Mouse (Mus musculus): Measurements from ENCODE around the gene Tcte1.

Tcte1 gene

DNA sequence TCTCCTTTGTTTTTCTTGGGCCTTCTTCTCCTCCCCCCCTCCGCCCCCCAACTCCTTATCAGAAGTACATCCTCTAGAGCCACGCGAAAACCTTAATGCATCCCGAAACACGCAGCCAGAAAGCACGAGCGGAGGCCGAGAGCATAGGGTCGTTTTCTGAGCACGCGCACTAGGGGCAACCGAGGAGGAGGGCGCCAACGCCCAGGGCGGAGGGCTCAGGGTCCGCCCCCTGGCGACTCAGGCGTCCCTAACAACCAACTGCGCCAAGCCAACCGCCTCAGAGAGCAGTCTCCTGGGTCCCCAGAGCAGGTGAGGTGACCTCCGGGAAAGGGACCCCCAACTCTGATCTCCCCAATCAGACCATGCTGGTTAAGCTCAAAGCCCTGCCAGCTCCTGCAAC, at the start of gene Tcte1:
Tcte1 (plus strand) TSS at position 172 of the 400 bp plus-strand sequence.
- DNase-seq: no peak

DNA sequence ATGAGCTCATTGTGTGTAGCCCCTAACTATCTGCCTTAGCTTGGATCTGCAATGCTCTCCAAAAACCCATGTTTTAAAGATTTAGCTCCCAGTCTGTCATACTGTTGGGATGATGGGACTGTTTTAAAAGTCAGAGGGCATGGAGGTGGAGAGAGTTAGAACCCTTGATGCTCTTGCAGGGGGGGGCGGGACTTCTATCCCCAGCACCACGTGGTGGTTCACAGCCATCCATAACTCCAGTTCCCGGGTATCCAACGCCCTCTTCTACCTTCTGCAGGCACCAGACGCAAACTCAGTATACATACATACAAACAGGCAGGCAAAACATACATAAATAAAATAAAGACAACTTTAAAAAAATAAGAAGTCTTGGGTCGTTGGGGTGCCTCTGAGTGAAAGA, 49.6 kb upstream of the Tcte1 start:
- no peak for DNase-seq

DNA sequence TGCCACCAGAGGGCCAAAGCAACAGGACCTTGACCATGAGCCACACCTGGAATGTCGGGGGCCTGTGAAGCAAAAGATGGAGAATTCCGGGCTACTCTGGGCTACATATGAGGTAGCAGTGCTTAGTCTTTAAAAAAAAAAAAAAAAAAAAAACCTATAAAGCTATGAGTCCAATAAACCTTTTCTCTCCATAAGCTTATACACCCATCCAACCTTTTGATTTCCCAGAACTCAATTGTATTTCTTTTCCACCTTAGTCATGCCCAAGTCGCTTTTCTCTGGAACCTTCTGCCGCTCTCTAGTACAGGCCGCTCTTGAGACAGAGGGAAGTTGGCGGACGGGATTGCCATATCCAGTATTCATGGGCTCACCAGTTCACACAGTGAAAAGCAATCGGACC, 49.1 kb upstream of the Tcte1 start:
- no peak for DNase-seq

DNA sequence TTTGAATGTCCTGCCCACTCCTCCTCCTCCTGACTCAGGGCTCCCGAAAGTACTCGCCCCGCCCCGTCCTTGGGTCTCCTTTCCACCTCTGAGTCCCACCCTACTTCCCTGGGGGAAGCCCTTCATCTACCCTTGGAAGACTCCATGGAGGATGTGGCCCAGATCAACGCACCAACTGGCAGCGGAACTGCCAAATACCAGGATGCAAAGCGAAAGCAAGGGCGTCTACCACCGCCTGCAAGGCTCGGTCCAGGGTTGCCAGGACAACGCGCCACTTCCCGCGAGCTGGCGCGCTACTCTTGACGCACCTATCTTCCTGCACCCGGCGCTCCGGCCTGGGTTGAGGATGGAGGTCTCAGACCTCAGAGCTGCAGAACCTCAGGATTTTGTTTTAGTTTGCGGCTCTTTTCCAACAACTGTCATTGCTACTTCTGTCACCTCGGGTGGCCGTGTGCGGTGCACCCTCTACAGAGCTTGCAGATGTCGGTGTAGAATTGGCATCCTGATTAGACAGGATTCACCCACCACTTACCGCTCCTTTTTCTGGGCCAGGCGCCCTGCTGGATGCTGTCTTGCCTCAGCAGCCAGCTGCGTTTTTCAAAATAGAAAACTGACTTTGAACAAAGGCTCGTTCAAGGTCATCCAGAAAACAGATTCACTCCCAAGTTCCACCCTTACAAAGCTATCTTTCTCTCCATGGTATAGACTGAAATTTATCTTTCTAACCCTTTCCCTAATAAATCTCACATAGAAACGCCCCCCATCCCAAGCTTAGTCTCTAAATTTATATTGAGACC, 48.4 kb upstream of the Tcte1 start, which contains the start of gene Spats1:
Spats1 (minus strand) TSS at position 747 of the 797 bp plus-strand sequence.
- DNase-seq: peak; percentile 49 to 53

DNA sequence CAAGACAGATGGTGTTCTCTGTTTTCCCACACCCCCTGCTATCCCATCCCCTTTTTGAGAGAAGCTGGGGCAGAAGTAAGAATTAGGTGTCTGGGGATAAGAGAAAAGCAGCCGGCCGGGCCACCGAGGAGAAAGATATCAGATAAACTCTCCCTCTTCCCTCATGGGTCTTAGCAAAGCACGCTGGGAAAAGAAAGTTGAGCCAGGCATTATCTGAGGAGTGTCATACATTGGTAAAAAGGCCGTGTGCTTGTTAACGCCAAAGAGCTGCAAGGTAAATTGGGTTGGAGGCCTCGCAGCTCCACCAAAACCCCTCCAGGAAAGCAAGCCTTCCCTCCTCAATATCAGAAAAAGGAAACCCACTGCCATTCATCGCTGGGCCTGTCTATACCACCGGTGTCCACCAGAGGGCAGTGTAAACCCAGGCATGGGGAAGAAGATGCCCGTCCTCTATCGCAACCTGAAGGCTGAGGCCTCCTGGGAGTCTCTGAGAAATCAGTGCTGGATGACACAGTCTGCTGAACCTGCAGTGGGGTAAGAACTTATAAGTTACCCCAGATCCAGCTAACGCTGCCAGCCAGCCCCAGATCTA, 44.9 kb upstream of the Tcte1 start:
- peak; percentile 63 to 72 for DNase-seq

DNA sequence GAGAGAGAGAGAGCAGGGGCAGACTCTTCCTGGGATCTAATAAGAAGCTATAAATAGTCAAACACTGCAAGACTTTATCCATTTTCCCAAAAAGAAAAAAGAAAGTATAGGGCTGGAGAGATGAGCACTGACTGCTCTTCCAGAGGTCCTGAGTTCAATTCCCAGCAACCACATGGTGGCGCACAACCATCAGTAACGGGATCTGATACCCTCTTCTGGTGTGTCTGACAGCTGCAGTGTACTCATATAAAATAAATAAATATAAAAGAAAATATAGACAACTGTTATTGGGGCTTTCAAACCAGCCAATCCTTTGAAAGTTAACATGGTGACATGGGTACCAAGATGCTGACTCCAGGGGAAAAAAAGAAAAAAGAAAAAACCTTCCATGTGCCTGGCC, 42.8 kb upstream of the Tcte1 start:
- peak in 1 of 2 experiments; percentile 41 for DNase-seq

DNA sequence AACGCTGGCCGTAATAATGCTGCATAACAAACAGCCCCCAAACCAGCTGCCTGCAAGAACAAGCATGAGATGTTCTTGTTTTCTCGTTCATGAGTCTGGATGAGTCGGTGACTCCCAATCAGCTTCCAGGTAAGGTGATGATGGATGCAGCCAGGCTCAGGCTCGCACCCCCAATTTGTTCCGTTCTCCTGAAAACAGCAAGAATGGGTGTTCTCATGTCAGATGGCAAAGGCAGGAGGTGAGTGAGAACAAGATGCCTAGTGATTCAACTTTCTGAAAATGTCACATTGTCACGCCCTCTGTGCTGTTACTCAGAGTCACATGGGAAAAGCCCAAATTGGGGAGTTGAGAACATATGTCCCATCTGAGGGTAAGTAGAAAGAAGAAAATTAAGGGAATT, 37.7 kb upstream of the Tcte1 start:
- DNase-seq: no peak

DNA sequence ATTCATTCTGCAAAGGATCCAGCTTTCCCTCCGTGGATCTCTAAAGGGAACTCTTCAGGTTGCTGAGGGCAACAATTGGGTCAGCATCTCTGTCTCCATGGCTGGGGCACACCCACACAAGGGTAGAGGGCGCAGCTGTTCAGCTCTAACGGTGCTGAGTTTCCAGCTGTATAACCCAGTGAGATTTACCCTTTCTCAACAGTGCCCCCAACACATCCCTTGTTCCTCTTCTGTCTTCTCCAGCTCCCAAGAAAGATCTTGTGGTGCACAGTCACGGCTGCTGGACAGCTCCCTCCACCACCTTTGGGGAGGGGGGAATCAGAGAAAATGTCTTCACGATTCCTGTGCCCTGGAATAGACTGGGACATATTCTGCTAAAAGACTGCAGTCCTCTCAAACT, 36.0 kb upstream of the Tcte1 start:
- DNase-seq: peak; percentile 57 to 75

DNA sequence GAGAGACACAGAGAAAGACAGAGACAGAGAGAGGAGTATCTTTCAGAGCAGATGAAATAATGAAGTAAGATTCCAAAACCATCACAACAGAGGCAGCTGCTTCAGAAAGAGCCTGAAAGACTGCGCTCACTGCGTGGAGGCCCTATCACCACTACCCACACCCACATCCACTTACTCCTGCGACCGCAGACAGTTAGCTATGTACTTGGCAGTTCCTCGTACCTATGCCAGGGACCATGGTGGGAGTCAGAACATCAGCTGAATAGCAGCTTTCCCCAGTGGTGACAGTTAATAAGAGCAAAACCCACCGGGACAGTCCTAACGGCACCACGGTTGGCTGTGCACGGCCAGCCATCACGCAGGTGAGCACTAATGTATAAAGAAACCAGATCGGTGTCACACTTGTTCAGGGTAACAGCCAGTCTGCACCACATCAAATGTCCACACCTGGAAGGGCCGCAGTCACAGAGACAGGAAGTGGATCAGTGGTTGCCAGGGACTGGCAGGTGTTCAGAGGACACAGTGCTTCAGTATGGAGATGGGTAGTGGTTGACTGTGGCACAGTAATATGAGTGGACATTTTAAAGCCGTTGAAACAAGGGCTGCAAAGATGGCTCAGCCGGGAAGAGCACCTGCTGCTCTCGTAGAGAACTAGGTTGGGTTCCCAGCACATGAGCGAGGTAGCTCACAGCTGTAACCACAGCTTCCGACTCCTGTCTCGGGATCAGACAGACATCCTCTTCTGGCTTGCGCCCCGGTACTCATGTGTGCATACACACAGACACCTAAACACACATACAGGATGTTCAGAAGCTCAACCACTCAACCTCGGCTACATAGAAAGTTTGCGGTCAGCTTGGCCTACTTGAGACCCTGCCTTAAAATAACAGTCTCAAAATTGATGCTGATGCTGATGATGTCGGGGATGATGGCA, 34.6 kb upstream of the Tcte1 start:
- peak; percentile 81 to 90 for DNase-seq

DNA sequence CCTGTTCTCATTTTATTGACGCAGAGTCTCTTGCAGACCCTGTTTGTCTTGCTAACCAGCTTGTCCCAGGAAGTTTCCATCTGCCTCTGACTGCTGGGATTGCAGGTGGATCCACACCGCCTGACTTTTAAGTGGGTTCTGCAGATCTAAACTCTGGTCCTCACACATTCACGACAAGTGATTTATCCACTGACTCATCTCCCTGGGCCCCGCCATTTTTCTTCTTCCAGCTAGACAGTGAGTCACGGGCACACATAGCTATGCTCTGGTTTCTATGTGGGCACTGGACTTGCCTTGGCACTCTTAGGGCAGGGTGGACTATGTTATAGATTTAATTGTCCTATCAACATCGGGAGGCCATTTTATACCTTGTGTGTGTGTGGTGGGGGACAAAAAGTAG, 33.5 kb upstream of the Tcte1 start:
- DNase-seq: no peak

DNA sequence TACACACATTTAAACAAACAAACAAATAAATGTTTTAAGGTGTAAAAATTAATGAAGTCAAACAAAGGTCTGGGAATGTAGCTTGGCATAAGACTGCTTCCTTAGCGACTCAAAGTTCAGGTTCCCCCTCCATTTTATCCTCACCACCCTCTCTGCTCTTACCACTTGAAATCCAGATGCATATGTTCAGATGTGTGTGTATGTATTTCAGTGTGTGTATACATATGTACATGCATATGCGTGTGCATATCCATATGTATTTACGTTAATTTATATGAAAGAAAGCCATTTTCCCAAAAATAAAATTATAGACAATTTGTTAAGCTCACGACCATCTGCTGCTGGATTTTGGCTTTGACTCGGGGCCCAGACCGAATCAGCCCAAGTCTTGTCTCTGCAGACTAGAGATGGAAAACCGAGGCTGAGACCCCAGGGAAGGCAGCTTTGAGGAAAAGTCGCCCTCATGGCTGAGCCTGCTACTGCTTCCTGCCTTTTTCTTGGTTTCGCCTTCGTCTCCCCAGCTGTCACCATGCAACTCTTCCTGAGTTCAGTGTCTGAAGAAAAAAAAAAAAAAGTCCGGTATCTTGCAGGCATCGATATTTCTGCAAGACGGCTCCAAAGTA, 32.6 kb upstream of the Tcte1 start:
- no peak for DNase-seq

DNA sequence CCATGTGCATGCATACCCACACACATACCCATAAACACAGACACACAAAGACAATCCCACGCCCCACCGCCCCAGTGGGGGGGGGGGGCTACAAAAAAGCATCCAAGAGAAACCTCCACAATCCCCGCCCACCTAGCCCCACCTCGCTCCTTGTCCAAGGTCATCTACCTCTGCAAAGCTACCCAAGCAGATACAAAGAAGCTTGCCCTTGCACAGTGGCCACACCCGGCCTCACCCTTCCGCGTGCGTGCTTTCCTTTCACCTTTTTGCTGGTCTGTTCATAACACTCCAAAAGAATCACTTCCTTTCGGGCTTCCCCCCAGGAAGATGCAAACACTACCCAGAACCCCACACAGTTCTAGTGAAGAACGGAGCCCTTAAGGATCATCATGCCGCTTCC, 27.8 kb upstream of the Tcte1 start:
- DNase-seq: no peak

DNA sequence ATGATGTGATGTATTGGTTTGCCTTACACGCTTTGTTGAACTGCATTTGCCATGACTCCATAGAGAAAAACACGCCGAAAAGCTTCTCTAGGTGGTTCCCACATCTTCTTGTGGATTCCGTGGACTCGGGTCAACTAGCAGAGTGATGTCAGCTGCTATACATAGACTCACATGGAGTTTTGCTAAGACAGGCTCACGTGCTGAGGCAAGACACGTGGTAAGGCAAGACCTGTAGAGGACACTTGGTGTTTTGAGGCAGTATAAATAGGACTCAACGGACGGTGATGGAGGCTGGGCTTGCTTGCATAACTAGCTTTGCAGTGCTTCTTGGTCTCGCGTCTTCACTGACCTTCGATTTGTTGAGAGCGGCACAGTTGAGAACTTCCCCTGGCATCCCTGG, 24.8 kb upstream of the Tcte1 start:
- no peak for DNase-seq

DNA sequence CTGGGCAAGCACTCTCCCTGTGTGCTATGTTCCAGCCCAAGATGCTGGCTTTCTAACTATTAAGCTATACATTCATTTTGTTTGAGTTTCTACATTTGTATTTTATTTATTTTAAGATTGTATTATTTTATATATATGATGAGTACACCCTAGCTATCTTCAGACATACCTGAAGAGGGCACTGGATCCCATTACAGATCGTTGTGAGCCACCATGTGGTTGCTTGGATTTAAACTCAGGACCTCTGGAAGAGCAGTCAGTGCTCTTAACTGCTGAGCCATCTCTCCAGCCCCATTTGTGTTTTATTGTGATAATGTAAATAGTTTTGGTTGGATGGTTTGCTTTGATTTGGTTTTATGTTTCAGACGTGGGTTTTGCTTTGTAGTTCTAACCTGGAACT, 23.7 kb upstream of the Tcte1 start:
- DNase-seq: no peak

DNA sequence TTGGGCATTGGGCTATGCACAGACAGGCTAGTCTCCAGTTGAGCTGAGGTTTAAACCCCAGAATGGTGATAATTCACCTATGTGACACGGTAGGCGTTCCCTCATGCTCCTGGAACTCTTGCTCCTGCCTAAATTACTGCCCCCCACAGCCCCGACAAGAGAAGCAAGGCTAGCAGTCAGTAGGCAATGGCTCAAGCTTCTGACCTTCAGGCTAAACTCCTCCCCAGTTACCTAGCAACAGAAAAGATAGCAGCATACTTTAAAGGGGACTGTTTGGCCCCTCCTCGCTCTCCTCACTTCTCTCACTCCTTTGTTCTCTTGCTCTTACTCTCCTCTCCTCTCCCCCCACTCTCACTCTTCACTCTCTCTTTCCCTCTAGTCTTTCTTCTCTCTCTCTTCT, 22.3 kb upstream of the Tcte1 start:
- DNase-seq: no peak

DNA sequence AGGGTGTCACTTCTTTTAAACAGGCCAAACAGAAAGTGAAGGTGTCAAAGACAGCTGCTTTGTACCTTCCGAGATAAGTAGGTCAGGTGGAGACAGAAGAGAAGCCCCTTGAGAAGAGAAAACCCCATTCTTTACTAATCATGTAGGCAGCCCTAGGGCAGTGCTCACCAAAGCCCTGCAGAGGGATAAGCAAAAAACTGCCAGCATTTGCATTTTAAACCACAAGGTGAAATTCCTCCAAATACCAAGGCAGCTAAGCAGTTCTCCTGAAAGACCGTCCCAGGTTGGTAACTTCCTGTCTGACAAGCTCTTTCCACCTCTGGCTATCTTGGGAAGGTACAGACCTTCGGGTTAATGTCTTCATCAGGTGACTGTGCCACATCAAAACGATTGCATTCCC, 20.9 kb upstream of the Tcte1 start:
- no peak for DNase-seq

DNA sequence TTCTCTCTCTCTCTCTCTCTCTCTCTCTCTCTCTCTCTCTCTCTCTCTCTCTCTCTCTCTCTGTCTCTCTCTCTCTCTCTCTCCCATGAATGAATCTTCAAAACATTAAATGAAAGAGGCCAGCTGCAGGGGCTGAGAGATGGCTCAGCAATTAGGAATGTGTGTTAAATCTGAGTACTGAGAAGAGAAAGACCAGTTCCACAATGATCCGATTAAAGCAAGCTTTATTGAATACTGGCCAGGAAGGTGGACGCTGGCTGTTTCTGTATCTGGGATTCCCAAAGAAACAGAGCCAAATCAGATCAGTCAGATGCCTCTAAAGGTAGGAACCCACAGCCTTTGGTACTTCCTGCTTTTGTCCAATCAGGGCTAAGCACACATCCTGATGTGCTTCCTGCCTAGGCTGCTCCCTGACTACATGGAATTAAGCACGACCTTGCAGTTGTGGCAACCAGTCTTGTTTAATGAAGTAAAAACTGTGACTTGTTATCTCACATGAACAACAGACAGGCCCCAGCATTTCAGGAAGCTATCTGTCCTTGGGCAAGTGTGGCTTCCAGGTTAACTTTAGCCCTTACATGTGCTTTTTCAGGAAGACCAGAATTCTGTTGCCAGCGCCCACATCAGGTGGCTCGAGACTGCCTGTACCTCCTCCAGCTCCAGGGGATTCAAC, 19.8 kb upstream of the Tcte1 start:
- DNase-seq: no peak

DNA sequence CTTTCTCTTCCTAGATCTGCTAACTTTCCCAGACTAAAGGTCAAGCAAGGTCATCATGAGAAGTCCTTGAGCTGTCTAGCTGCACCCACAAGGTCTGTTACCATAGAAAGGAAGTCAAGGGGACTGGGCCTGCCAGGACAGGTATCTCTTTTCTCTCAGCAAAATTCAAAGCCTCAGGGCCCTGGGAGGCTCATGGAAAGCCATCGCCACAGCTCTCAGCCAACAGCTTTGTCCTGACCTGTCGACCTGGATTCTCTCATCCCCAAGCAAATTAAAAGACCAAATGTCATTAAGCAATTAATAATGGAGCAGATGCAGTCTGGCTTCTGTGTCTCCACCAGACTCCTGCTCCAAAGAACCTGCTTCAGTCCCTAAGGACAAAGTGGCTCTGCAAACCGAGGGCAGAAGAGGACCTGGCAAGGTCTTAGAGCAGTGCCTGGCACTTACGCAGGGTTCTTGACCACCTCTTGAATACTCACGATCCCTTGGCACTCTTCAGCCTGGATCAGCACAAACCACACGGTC, 17.2 kb upstream of the Tcte1 start:
- no peak for DNase-seq

DNA sequence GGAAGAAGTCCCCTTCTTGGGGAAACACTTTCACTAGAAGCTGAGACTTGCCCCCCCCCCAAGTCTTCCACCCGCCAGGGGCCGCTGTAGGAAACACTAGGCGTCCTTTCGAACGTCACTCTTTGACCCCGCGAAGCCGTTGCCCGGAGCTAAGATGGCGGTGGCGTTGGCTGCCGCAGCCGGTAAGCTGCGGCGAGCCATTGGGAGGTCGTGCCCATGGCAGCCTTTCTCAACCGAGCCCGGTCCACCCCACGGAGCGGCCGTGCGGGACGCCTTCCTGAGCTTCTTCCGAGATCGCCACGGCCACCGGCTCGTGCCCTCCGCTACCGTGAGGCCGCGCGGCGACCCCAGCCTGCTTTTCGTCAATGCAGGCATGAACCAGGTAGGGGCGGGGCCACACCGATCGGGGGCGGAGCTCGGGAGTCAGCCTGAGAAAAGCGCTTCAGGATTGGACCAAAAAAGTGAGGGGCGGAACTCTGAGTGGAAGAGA, 16.5 kb upstream of the Tcte1 start, which contains the start of gene Aars2:
Aars2 (plus strand) TSS at position 142 of the 490 bp plus-strand sequence.
- peak; percentile 85 to 93 for DNase-seq

DNA sequence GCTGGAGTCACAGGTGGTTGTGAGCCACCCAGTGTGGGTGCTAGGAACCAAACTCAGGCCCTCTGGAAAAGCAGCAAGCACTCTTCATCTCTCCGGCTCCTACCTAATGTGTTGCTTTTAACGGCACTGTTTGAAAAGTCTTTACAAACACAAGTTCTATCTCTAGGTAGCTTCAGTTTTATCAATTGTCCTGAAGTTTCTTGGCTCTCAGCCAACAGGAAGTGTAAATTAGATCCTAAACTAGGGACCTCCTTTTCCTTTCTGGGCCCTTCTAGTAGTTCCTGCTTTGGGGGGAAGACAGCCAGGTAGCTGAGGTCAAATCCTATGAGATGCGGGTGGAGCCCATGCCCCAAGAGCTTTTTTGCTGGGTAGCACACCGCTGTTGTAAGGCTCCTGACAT, 12.4 kb upstream of the Tcte1 start:
- DNase-seq: no peak

DNA sequence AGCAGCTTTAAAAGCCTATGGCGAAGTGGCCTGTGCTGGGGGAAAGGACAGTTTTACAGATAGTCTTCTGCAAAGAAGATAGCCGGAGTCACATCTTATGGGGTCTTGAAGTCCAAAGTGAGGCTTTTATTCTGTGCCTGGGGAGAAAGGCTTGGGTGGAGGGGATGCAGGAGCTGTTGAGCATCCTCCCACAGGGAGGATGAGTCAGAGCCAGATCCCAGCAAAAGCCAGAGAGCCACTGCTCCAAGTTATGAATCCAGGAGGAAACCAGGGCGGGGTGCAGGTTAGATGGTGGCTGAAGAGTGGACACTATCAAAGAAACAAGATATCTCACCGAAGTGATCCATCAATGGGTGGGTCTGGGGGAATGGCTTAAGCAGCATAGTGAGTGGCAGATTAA, 11.5 kb upstream of the Tcte1 start:
- no peak for DNase-seq

DNA sequence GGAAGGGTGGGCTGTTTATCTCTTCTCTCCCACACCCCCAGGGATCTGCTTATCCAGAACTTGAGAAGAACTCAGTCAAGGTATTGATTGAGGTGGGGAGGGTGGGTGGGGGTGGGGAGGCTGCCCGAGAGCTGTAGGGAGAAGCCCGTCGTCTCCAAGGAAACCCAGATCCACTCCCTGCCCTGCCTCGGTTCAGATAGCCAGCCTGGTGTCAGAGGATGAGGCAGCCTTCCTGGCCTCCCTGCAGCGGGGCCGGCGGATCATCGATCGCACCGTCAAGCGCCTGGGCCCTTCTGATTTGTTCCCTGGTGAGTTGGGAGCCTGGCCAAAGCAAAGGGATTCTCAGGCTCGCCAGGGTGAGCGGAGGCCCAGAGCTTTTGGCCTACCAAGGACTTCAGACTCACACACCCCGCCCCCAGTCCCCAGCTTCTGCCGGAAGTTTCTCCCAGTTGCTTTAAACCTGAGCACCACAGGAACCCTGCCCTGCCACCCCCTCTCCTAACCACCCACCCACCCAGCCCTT, 8.0 kb upstream of the Tcte1 start:
- DNase-seq: no peak

Measured in thymus, adult 18-20 months (tissue).